Mouse (Mus musculus) heart, adult 2 months (tissue): ENCODE measurements at regions not wholly inside any gene's neighbourhood (a gene's known extent, or its start where the extent isn't known, plus 50 kb on each side); places are given as distances from the start of the nearest gene placed in this dataset.

Experiments used
- CTCF ChIP-seq: fragments of 200-600 bp; IDR thresholded peaks from 2 replicates; pipeline ENCODE4 v1.8.1; 2022; ENCODE audit warnings: antibody characterized with exemption, mild to moderate bottlenecking, moderate library complexity
- EP300 ChIP-seq: fragments of 200-500 bp; IDR thresholded peaks from 2 replicates; pipeline ENCODE4 v1.6.1; 2011; ENCODE audit warnings: low read depth, low read length, control low read depth; ENCODE audit not compliant: insufficient read depth

DNA sequence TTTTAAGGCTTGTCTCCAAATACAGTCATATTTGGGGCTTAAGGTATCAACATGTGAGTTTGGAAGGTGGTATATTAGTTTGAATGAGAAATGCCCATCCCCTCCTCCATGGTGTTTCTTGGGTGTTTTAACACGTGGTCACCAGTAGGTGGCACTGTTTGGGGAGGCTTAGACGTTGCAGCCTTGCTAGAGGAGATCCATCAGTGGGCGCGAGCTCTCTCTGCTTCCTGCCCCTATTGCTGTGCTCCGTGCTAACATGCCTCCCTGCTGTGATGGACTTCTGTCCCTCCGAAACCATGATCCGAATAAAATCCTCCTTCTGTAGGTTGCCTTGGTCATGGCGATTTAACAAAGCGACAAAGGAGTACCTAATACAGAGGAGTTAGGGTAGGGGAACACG, 183.3 kb downstream of the Barhl2 start:
- no peak for TF ChIP-seq EP300
- peak; percentile 60 for TF ChIP-seq CTCF
